Mouse (Mus musculus) midbrain, embryonic 16.5 days (tissue): ENCODE measurements around the gene Fbxo6. TPM values are rescaled to one million over a fixed set of nuclear protein-coding genes. Genes with fewer than 3 reads are reported as not detected.

ENCODE experiments used
- ATAC-seq: fragments of 200-750 bp; cut with Nextera tagmentation; 2 replicates; pipeline ENCODE4 v1.8.0; 2017; ENCODE audit warnings: moderate TSS enrichment
- H3K27ac ChIP-seq: fragments of 300-500 bp; sonication (generic); 2 replicates; pipeline ENCODE4 v1.5.1; 2014; ENCODE audit warnings: mild to moderate bottlenecking, low read length, mixed read lengths
- H3K27me3 ChIP-seq: fragments of 300-500 bp; sonication (generic); 2 replicates; pipeline ENCODE4 v1.6.1; 2014; ENCODE audit warnings: low read depth, low read length, mixed read lengths; ENCODE audit not compliant: control insufficient read depth, insufficient read depth
- H3K36me3 ChIP-seq: fragments of 300-500 bp; sonication (generic); 2 replicates; pipeline ENCODE4 v1.6.1; 2014; ENCODE audit warnings: mild to moderate bottlenecking, low read length, moderate library complexity, mixed read lengths; ENCODE audit not compliant: control insufficient read depth, insufficient read depth
- H3K4me1 ChIP-seq: fragments of 300-500 bp; sonication (generic); 2 replicates; pipeline ENCODE4 v1.6.1; 2014; ENCODE audit warnings: mild to moderate bottlenecking, low read length, mixed read lengths; ENCODE audit not compliant: control insufficient read depth, insufficient read depth
- H3K4me2 ChIP-seq: fragments of 300-500 bp; sonication (generic); 2 replicates; pipeline ENCODE4 v1.6.1; 2014; ENCODE audit warnings: mild to moderate bottlenecking, low read length, mixed read lengths
- H3K4me3 ChIP-seq: fragments of 300-500 bp; sonication (generic); 2 replicates; pipeline ENCODE4 v1.5.1; 2014; ENCODE audit warnings: low read depth, mild to moderate bottlenecking, low read length, moderate library complexity, mixed read lengths
- H3K9ac ChIP-seq: fragments of 300-500 bp; sonication (generic); 2 replicates; pipeline ENCODE4 v1.6.1; 2014; ENCODE audit warnings: low read depth, low read length, mixed read lengths
- H3K9me3 ChIP-seq: fragments of 300-500 bp; sonication (generic); replicated peaks from 2 replicates; pipeline ENCODE4 v1.6.1; 2014; ENCODE audit warnings: mild to moderate bottlenecking, low read length, mixed read lengths; ENCODE audit not compliant: control insufficient read depth, poor library complexity, severe bottlenecking
- WGBS: fragments of 180-500 bp; shearing (Covaris S2); extraction: QIAGEN DNeasy Blood & Tissue Kit; methylation state at CpG from one replicate; pipeline ENCODE4 v1.1.7; 2014; 5-methylcytosine and 5-hydroxymethylcytosine counted together
- polyA plus RNA-seq: library from polyadenylated mRNA; unstranded; fragments of >200 nt; fragmentation: Nextera tagmentation; extraction: Ambion mirVana; gene quantifications from 2 replicates; pipeline ENCODE4 v1.2.1, GENCODE M21; 2015

The Fbxo6 gene
- polyA plus RNA-seq, 1 experiment from 2014 or later: 23.8 TPM

DNA sequence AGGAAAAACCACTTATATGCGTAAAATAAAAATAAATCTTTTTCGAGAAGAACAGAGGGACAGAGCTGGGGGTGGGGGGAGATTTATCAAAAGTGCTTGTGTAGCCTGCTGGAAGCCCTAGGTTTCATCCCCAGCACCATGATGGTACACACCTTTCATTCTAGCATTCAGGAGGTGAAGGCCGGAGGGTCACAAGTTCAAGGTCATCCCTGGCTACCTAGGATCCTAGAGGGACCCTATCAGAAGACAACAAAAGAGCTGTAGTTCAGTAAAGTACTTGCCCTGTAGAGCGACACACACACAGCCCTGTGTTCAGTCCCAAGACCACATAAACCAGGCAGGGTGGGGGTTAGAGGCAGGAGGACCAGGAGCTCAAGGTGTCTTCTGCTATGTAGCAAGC lies 2.1 kb upstream of the Fbxo6 start:
- WGBS: 94% methylated on average over 4 of the region's 4 CpGs
- Histone ChIP-seq H3K27ac (no peak overlapping the region), H3K4me3 (no peak overlapping the region), H3K4me2 (no peak overlapping the region), H3K27me3 (no peaks in the 10 kb centered on the region), H3K4me1 (peaks cover 16% of the 10 kb centered on the region), H3K9ac (no peak overlapping the region), H3K36me3 (peaks cover 18% of the 10 kb centered on the region), H3K9me3 (no peaks in the 10 kb centered on the region)
- ATAC-seq: no peak

DNA sequence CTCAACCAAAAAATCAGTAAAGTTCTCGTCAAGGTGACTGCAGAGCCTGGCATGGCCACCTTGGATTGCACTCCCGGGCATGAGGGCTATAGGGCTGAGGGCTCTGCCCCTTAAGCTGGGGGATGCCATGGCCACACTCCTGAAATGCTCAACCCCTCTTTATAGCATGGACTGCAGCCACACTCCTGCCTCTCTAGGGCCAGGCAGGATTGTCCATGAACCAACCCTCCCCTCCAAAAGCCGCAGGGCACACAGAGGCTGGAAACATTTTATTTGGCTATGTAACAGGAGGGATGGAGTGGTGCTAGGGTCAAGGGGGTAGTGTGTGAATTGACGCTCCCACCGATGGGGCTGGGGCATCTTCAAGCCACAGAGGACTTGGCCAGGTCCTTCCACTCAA lies 607 bp upstream of the Fbxo6 start:
- Histone ChIP-seq H3K36me3 (peaks cover 18% of the 10 kb centered on the region), H3K27me3 (no peaks in the 10 kb centered on the region), H3K27ac (peak overlapping the region; percentile 90), H3K4me1 (peaks cover 4% of the 10 kb centered on the region), H3K4me2 (no peak overlapping the region), H3K9me3 (no peaks in the 10 kb centered on the region), H3K4me3 (no peak overlapping the region), H3K9ac (no peak overlapping the region)
- WGBS: 79% methylated on average over 5 of the region's 5 CpGs
- 0 out of 2 replicates have a peak, but pooled peaks have one; percentile 13 for ATAC-seq

DNA sequence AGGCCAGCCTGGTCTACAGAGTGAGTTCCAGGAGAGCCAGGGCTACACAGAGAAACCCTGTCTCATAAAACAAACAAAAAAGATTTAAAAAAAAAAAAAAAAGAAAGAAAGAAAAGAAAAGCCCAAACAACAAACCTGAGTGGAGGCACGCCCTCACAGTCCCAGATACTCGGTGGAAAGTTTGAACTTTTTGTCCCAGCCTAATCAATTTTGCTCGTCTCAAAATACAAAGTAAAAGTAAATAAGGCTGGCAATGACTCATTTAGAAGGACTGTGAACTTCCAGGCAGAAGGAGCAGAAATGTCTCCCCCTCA lies 1.0 kb downstream of the Fbxo6 start:
- 61% methylated on average over 3 of the region's 3 CpGs for WGBS
- no peak for ATAC-seq
- H3K9me3 ChIP-seq: no peaks in the 10 kb centered on the region
- H3K27me3 ChIP-seq: no peaks in the 10 kb centered on the region
- H3K27ac ChIP-seq: peak overlapping the region; percentile 90; the same call in 1 of the 2 replicates
- peaks cover 19% of the 10 kb centered on the region for H3K36me3 ChIP-seq
- H3K4me3 ChIP-seq: peak overlapping the region; percentile 58
- peak overlapping the region; percentile 81 for H3K4me2 ChIP-seq
- peaks cover 2% of the 10 kb centered on the region; the same call in 1 of the 2 replicates for H3K4me1 ChIP-seq
- H3K9ac ChIP-seq: peak overlapping the region; percentile 84; the same call in 1 of the 2 replicates

DNA sequence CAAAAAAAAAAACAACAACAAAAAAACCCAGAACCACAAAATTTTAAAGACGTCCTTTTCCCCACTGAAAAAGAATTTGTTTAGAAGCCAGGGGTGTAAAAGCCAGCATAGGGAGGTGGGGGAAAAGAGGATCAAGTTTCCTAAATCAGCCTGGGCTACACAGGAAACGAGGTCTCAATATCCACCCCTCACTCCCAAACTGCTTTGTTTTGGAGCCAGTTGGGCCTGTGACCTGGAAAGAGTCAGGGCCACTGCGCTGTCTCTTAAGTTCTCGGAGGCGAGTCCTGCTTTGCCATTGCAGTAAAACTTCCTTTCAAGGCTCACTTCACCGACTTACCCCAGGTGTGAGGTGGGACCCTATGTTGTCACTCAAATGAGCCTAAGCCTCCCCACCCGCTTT lies 1.7 kb downstream of the Fbxo6 start:
- Histone ChIP-seq H3K4me3 (no peak overlapping the region), H3K9ac (no peak overlapping the region), H3K27ac (no peak overlapping the region), H3K36me3 (peaks cover 21% of the 10 kb centered on the region), H3K9me3 (no peaks in the 10 kb centered on the region), H3K4me2 (no peak overlapping the region), H3K4me1 (peaks cover 2% of the 10 kb centered on the region; the same call in 1 of the 2 replicates), H3K27me3 (no peaks in the 10 kb centered on the region)
- no peak for ATAC-seq
- 69% methylated on average over 7 of the region's 7 CpGs for WGBS

DNA sequence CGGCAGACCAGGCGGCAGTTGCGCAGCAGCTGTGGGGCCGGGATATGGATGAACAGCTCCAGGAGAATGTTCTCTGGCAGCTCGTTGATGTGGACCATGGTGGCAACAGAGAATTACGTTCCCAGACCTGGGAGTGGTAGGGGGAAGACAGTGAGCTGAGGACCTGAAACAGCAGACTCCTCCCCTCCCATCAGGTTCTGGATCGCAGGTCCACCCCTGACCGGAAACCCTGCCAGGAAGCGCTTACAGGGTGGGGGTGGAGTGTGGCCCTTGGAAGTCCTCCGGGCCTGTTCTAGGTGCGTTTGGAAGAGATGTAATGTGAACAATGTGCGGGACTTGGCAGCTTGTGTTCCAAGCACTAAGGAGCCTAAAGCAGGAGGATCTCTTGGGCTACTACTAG lies 2.4 kb downstream of the Fbxo6 start:
- no peak for ATAC-seq
- Histone ChIP-seq H3K9me3 (no peaks in the 10 kb centered on the region), H3K4me1 (peaks cover 2% of the 10 kb centered on the region; the same call in 1 of the 2 replicates), H3K9ac (no peak overlapping the region), H3K4me3 (no peak overlapping the region), H3K4me2 (no peak overlapping the region), H3K36me3 (peaks cover 24% of the 10 kb centered on the region), H3K27ac (no peak overlapping the region), H3K27me3 (no peaks in the 10 kb centered on the region)
- WGBS: 75% methylated on average over 12 of the region's 12 CpGs

DNA sequence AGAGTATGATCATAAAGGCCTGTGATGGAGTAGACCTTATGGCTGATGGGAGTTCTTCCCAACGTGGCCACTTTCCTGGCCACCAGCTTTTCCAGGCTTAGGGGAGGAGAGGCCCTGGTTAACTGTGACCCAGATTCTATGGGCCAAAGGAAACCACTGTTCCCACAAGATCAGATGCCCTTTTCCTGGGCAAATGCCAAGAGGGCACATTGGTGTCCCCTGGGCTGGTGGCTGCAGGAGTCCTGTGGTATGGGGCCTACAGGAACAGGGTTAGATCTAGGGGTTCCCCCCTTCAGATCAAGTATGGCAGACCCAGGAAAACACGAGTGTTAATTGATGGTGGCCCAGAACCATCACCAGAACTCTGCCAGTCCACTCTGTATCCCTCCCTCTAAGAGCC lies 4.2 kb downstream of the Fbxo6 start:
- ATAC-seq: no peak
- no peak overlapping the region for H3K4me2 ChIP-seq
- 90% methylated on average over 2 of the region's 2 CpGs for WGBS
- peaks cover 17% of the 10 kb centered on the region for H3K36me3 ChIP-seq
- H3K9ac ChIP-seq: no peak overlapping the region
- H3K9me3 ChIP-seq: no peaks in the 10 kb centered on the region
- H3K27ac ChIP-seq: no peak overlapping the region
- H3K4me3 ChIP-seq: no peak overlapping the region
- no peaks in the 10 kb centered on the region for H3K27me3 ChIP-seq
- peaks cover 2% of the 10 kb centered on the region; the same call in 1 of the 2 replicates for H3K4me1 ChIP-seq

DNA sequence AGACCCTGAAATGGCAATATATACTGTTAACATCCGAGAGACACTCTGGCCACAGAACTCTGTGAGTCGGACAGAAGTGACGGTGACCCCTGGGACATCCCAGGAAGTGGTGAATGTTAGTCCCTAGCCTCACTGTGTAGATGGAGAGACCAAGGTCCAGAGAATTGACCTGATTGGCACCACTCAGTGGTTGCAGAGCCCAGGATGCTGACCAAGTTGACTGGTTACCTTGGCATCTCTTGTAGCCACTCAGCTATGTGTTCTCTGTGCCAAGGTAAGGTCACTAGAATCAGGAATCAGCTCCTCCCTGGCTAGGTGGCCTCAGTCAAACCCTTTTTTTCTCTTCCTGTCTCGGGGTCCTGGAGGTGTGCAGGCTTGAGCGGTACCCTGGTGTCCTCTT lies 8.2 kb downstream of the Fbxo6 start:
- 89% methylated on average over 5 of the region's 5 CpGs for WGBS
- Histone ChIP-seq H3K27me3 (no peaks in the 10 kb centered on the region), H3K27ac (no peak overlapping the region), H3K36me3 (peaks cover 17% of the 10 kb centered on the region), H3K4me2 (no peak overlapping the region), H3K4me1 (peaks cover 13% of the 10 kb centered on the region), H3K4me3 (no peak overlapping the region), H3K9me3 (no peaks in the 10 kb centered on the region), H3K9ac (no peak overlapping the region)
- ATAC-seq: no peak

DNA sequence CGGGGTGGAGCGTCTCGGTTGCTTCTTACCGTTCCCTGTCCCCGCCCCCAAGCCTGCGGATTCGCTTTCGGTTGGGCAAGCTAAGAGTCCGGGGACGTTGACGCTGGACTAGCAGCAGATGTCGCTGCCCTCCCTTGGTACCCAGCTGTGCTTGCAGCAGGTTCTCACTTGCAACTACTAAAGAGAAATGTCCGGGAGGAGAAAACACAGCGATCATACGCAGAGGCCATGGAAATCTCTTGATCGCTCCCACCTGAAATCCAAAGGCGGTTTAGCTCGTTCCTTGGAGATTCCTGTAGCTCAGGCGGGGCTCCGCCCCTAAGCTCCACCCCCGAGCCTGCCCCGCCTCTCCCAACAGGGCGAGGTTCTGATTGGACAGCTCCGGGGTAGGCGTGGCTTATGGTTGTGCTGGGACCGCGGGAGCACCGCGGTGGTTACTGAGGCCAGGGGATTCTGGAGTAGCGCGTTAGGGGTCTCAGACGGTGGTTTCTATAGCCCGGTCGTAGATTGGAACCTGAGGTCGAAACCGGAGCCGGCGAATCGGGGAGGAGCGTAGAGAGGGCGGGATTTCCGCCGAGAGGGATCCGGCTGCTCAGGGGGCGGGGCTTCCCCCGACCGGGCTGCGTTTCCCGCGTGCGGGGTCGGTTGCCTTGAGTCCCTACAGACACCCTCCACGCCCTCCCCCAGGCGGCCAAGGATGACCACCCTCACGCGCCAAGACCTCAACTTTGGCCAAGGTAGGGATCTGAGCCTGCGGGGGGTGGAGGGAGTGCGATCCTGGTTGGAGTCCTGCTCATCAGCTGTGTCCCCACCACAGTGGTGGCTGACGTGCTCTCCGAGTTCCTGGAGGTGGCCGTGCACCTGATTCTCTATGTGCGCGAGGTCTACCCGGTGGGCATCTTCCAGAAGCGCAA lies 11.6 kb downstream of the Fbxo6 start:
- H3K4me1 ChIP-seq: peaks cover 13% of the 10 kb centered on the region
- under 1% methylated on average over 61 of the region's 65 CpGs for WGBS
- peaks cover 5% of the 10 kb centered on the region; the same call in 1 of the 2 replicates for H3K36me3 ChIP-seq
- peak overlapping the region; percentile 74 for H3K4me3 ChIP-seq
- peak; percentile 93 for ATAC-seq
- H3K4me2 ChIP-seq: peak overlapping the region; percentile 91
- H3K9me3 ChIP-seq: no peaks in the 10 kb centered on the region
- H3K9ac ChIP-seq: peak overlapping the region; percentile 85
- peak overlapping the region; percentile 91 for H3K27ac ChIP-seq
- no peaks in the 10 kb centered on the region for H3K27me3 ChIP-seq

DNA sequence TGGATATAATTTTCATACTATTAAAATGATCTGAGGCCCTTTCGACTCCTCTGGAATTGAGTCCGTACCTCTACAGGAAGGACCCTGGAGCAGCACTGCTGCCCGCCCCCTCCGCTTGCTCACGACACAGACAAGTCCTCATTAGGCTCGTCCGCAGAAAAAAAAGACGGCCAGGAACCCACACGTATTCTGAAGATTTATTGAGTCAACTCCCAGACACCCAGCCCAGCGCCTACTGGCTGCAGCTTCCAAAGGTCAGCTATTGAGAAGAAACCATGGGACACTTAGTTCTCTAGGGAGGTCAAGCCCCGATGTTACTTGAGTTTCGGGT lies 12.2 kb downstream of the Fbxo6 start:
- WGBS: under 1% methylated on average over 12 of the region's 12 CpGs
- H3K9ac ChIP-seq: peak overlapping the region; percentile 85
- no peaks in the 10 kb centered on the region for H3K9me3 ChIP-seq
- H3K4me2 ChIP-seq: peak overlapping the region; percentile 91
- H3K4me3 ChIP-seq: peak overlapping the region; percentile 74
- peaks cover 13% of the 10 kb centered on the region for H3K4me1 ChIP-seq
- no peak for ATAC-seq
- H3K36me3 ChIP-seq: no peaks in the 10 kb centered on the region
- H3K27me3 ChIP-seq: no peaks in the 10 kb centered on the region
- peak overlapping the region; percentile 91 for H3K27ac ChIP-seq
